Mouse (Mus musculus) olfactory bulb, adult 2 months (tissue): ENCODE data around the gene Jph3.

Experiments used
- CTCF ChIP-seq: fragments of 200-500 bp; IDR thresholded peaks from 2 replicates; pipeline ENCODE4 v1.5.1; 2012; ENCODE audit warnings: low read depth, mild to moderate bottlenecking, low read length, moderate library complexity; ENCODE audit not compliant: insufficient read depth
- POLR2A ChIP-seq: fragments of 200-500 bp; IDR thresholded peaks from 2 replicates; pipeline ENCODE4 v1.6.1; 2012; ENCODE audit warnings: mild to moderate bottlenecking, low read depth, low read length, moderate library complexity; ENCODE audit not compliant: insufficient read depth

DNA sequence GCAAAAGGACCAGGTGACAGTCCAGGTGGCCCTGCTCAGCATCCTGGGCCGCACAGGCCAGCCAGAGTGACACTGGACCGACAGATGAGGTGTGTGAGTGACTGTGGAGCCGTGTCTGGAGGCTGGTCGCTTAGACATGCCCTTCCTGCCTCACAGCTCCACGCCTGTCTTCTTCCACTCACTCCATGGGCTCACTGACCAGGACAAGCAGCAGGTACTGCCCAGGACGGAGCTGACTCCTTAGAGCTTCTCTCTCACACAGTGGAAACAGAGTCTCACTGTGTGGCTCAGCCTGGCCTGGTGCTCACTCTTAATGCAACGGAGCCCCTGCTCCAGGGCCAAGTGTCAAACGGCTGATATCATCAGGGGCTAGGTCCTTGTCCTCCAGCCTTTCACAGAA is 66.0 kb downstream of the Jph3 start:
- no peak for TF ChIP-seq POLR2A
- no peak for TF ChIP-seq CTCF
